ENCODE assay signal across 8 mouse cellular contexts in the genomic region with DNA sequence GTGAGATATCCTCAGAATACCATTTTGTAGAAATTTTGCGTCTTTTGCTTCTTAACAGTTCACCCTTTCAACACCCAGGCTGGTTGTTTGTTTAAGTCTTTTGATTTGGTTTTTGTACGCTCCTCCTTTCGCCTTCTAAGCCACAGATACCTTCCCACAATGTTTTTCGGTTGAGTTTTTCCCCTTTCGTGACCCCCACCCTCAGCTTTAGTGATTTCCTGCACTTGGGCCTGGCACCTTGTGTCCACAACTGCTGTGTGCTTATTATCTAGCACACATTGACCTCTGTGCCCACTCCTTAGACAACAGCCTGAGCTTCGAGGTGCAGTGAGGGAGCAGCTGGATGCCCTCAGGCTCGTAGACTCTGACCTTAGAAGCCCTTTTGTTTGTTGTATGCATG. TPM values are rescaled to one million over a fixed set of nuclear protein-coding genes. Genes with fewer than 3 reads are reported as not detected.
DNase-seq lines count a peak whose midpoint lies in the region; ATAC-seq and TF ChIP-seq lines count a peak whose summit lies in the region.

No protein-coding gene starts in this region.

- ATAC-seq in forebrain, embryonic 15.5 days (replicated peaks): no peak

- intact Hi-C loops in heart, adult 2 months (cut with DNase I): loop anchor here (2.0 to 10.0 kb wide), 4 partner anchors 154 to 359 kb away; partner anchors contain the start of genes Esyt2, Ncapg2 and Wdr60
- intact Hi-C loops in heart, postnatal 14 days (cut with DNase I): loop anchor here (5.0 kb wide), 1 partner anchor 359 kb away; the partner anchor contains the start of gene Ncapg2

- H3K4me3 ChIP-seq in heart, adult 2 months: peak overlapping the region; percentile 95
- H3K4me3 ChIP-seq in forebrain, embryonic 15.5 days: peak overlapping the region; percentile 77

- no peaks in the 10 kb centered on the region for H3K27me3 ChIP-seq in heart, adult 2 months (ENCODE audit: control insufficient read depth, insufficient read depth, low read length)
- H3K27me3 ChIP-seq in forebrain, embryonic 15.5 days: no peaks in the 10 kb centered on the region

- peak overlapping the region; percentile 63 for H3K4me2 ChIP-seq in forebrain, embryonic 15.5 days (replicated peaks)

- no peak for TF ChIP-seq POLR2A in heart, adult 2 months (IDR thresholded peaks at IDR 0.05; ENCODE audit: insufficient read depth, low read depth, low read length)

- no peak for TF ChIP-seq CTCF in heart, adult 2 months (IDR thresholded peaks at IDR 0.05)

- H3K9me3 ChIP-seq in forebrain, embryonic 15.5 days: 0 out of 2 replicates have a peak, but pooled peaks cover 9% of the 10 kb centered on the region

- no peaks in the 10 kb centered on the region for H3K79me2 ChIP-seq in heart, adult 2 months (replicated peaks; ENCODE audit: control insufficient read depth, insufficient read depth, low read length)

- peak overlapping the region; percentile 98 for H3K27ac ChIP-seq in heart, adult 2 months
- H3K27ac ChIP-seq in forebrain, embryonic 15.5 days (replicated peaks): no peak overlapping the region

- DNase-seq in heart, adult 2 months: no peak
- no peak for DNase-seq in heart, postnatal 14 days
- DNase-seq in CD4-positive helper T cell, adult 2 months (ENCODE audit: low read depth, low spot score): peak; percentile 27
- peak; percentile 8 for DNase-seq in lung, postnatal 25 days (ENCODE audit: low spot score)
- no peak for DNase-seq in B cell, adult 2 months
- DNase-seq in left cerebral cortex, adult 9 months (ENCODE audit: low spot score in 2 of 2): no peak
- no peak for DNase-seq in cerebellum, adult 11-12 months

- H3K4me1 ChIP-seq in heart, adult 2 months (ENCODE audit: control insufficient read depth, insufficient read depth, low read length): peaks cover 4% of the 10 kb centered on the region
- peaks cover 15% of the 10 kb centered on the region for H3K4me1 ChIP-seq in forebrain, embryonic 15.5 days

- TF ChIP-seq EP300 in heart, adult 2 months (IDR thresholded peaks at IDR 0.05; ENCODE audit: insufficient read depth, low read depth, low read length): no peak

- H3K36me3 ChIP-seq in heart, adult 2 months (ENCODE audit: control insufficient read depth, insufficient read depth, low read length): peaks cover 3% of the 10 kb centered on the region; the same call in 1 of the 2 replicates
- peaks cover 28% of the 10 kb centered on the region for H3K36me3 ChIP-seq in forebrain, embryonic 15.5 days

- no peak overlapping the region for H3K9ac ChIP-seq in heart, adult 2 months (ENCODE audit: low read depth, low read length)
- peak overlapping the region; percentile 73 for H3K9ac ChIP-seq in forebrain, embryonic 15.5 days (replicated peaks)

- WGBS in heart, adult 2 months: 57% methylated on average over 7 of the region's 7 CpGs
- 73% methylated on average over 7 of the region's 7 CpGs for WGBS in forebrain, embryonic 15.5 days

RNA-seq across cellular contexts. Expression of gene Zfp386, which starts 1.2 kb away (rescaled TPM):
- 10 to 100 TPM; 24.3 to 25.5 TPM for total RNA-seq in heart, adult 2 months (2021)
- 10.7 and 21.7 TPM in 2 replicates for polyA plus RNA-seq in heart, adult 2 months (2012; rRNA removed)
- 10 to 100 TPM; 27.9 to 30.4 TPM for total RNA-seq in heart, postnatal 14 days (2021)
- 64.1 and 69.5 TPM in 2 replicates for polyA plus RNA-seq in forebrain, embryonic 15.5 days (2015; fragmentation: Nextera tagmentation; extraction: Ambion mirVana)

RNA-seq across cellular contexts. Expression of gene Vipr2, which starts 28.8 kb away (rescaled TPM):
- total RNA-seq in heart, adult 2 months (2021): 1 to 10 TPM in 1 of 2 experiments, under 1 TPM in 1; 0.99 to 2.7 TPM
- polyA plus RNA-seq in heart, adult 2 months (2012; rRNA removed): 1.2 and 1.8 TPM in 2 replicates
- 1 to 10 TPM; 2.2 to 2.3 TPM for total RNA-seq in heart, postnatal 14 days (2021)
- 0.43 and 0.60 TPM in 2 replicates for polyA plus RNA-seq in forebrain, embryonic 15.5 days (2015; fragmentation: Nextera tagmentation; extraction: Ambion mirVana)

Comparison
In these comparisons a context has a peak if more than half of its experiments do, and no peak if none do; other contexts are left out.
1. DNase-seq: peak in CD4-positive helper T cell, adult 2 months (single experiment) and lung, postnatal 25 days (single experiment); none in heart, adult 2 months (0 of 2), heart, postnatal 14 days (0 of 2), B cell, adult 2 months (0 of 2), left cerebral cortex, adult 9 months (0 of 2) and cerebellum, adult 11-12 months (single experiment).